ENCODE assay signal across 10 mouse cellular contexts in genomic region chr10:85214847-85215246, GRCm38 (mm10). TPM values are rescaled to one million over a fixed set of nuclear protein-coding genes. Genes with fewer than 3 reads are reported as not detected.
DNase-seq lines count a peak whose midpoint lies in the region; ATAC-seq and TF ChIP-seq lines count a peak whose summit lies in the region.
"Had no signal": no experiment of that assay in that cellular context is flagged by ENCODE, and none has a peak within 500 bp of the region (broad histone marks: within the 10 kb centered on the region; RNA-seq: fewer than 3 reads in every experiment).

No protein-coding gene starts in this region.

- 0 out of 2 replicates have a peak, but pooled peaks have one; percentile 13 for TF ChIP-seq CTCF in liver, postnatal 0 days (IDR thresholded peaks at IDR 0.05; ENCODE audit: low read depth)

- ATAC-seq in forebrain, embryonic 14.5 days = peak; percentile 29; the same call in 1 of the 2 replicates
- no peak for ATAC-seq in forebrain, embryonic 12.5 days (ENCODE audit: low FRiP score)
- no peak for ATAC-seq in liver, postnatal 0 days
- no peak for ATAC-seq in liver, embryonic 12.5 days
- ATAC-seq in neural tube, embryonic 14.5 days (ENCODE audit: low read depth) = peak; percentile 71; the same call in 1 of the 2 replicates

- no peaks in the 10 kb centered on the region for H3K36me3 ChIP-seq in forebrain, embryonic 14.5 days (ENCODE audit: control insufficient read depth, insufficient read depth, low read length)
- H3K36me3 ChIP-seq in forebrain, embryonic 12.5 days (replicated peaks) = no peaks in the 10 kb centered on the region
- H3K36me3 ChIP-seq in liver, postnatal 0 days (replicated peaks; ENCODE audit: insufficient read depth, low read length) = no peaks in the 10 kb centered on the region
- no peaks in the 10 kb centered on the region for H3K36me3 ChIP-seq in liver, embryonic 12.5 days
- H3K36me3 ChIP-seq in neural tube, embryonic 14.5 days (ENCODE audit: control insufficient read depth, insufficient read depth, low read length) = no peaks in the 10 kb centered on the region
- H3K36me3 ChIP-seq: embryonic facial prominence, embryonic 12.5 days; heart, embryonic 10.5 days had no signal

- WGBS in forebrain, embryonic 14.5 days = 69% methylated on average over 5 of the region's 5 CpGs
- WGBS in forebrain, embryonic 12.5 days = 79% methylated on average over 5 of the region's 5 CpGs
- 63% methylated on average over 5 of the region's 5 CpGs for WGBS in liver, postnatal 0 days (ENCODE audit: insufficient replicate concordance)
- 55% methylated on average over 5 of the region's 5 CpGs for WGBS in liver, embryonic 12.5 days (ENCODE audit: insufficient replicate concordance)
- WGBS in neural tube, embryonic 14.5 days = 71% methylated on average over 5 of the region's 5 CpGs

- intact Hi-C loops in gastrocnemius, postnatal 14 days (cut with DNase I; ENCODE audit: low total_unique reads) = no loop called here
- intact Hi-C loops in heart, postnatal 36 days (cut with DNase I) = no loop called here

- no peak overlapping the region for H3K4me3 ChIP-seq in forebrain, embryonic 14.5 days (ENCODE audit: low read depth, low read length)
- no peak overlapping the region for H3K4me3 ChIP-seq in forebrain, embryonic 12.5 days (replicated peaks)
- no peak overlapping the region for H3K4me3 ChIP-seq in liver, postnatal 0 days (ENCODE audit: low read depth, low read length)
- no peak overlapping the region for H3K4me3 ChIP-seq in liver, embryonic 12.5 days
- H3K4me3 ChIP-seq in neural tube, embryonic 14.5 days (ENCODE audit: low read depth, low read length) = no peak overlapping the region
- H3K4me3 ChIP-seq: embryonic facial prominence, embryonic 12.5 days; heart, embryonic 10.5 days had no signal

- H3K27me3 ChIP-seq in forebrain, embryonic 14.5 days (replicated peaks; ENCODE audit: control insufficient read depth, insufficient read depth, low read length) = no peaks in the 10 kb centered on the region
- H3K27me3 ChIP-seq in forebrain, embryonic 12.5 days = no peaks in the 10 kb centered on the region
- H3K27me3 ChIP-seq in liver, postnatal 0 days (ENCODE audit: insufficient read depth, low read length) = no peaks in the 10 kb centered on the region
- no peaks in the 10 kb centered on the region for H3K27me3 ChIP-seq in liver, embryonic 12.5 days (replicated peaks)
- no peaks in the 10 kb centered on the region for H3K27me3 ChIP-seq in neural tube, embryonic 14.5 days (ENCODE audit: control insufficient read depth, insufficient read depth, low read length)
- H3K27me3 ChIP-seq: embryonic facial prominence, embryonic 12.5 days had no signal

- no peaks in the 10 kb centered on the region for H3K9me3 ChIP-seq in forebrain, embryonic 14.5 days (replicated peaks; ENCODE audit: control insufficient read depth, low read length)
- peaks cover 4% of the 10 kb centered on the region for H3K9me3 ChIP-seq in forebrain, embryonic 12.5 days
- no peaks in the 10 kb centered on the region; the same call in 1 of the 2 replicates for H3K9me3 ChIP-seq in liver, postnatal 0 days (ENCODE audit: low read length)
- H3K9me3 ChIP-seq in liver, embryonic 12.5 days (replicated peaks) = peaks cover 9% of the 10 kb centered on the region
- H3K9me3 ChIP-seq in neural tube, embryonic 14.5 days (ENCODE audit: control insufficient read depth, low read length) = no peaks in the 10 kb centered on the region
- H3K9me3 ChIP-seq: embryonic facial prominence, embryonic 12.5 days had no signal

- H3K9ac ChIP-seq in forebrain, embryonic 14.5 days (ENCODE audit: low read length) = no peak overlapping the region
- H3K9ac ChIP-seq in forebrain, embryonic 12.5 days = no peak overlapping the region
- no peak overlapping the region for H3K9ac ChIP-seq in liver, postnatal 0 days (replicated peaks)
- H3K9ac ChIP-seq in liver, embryonic 12.5 days = no peak overlapping the region
- H3K9ac ChIP-seq in neural tube, embryonic 14.5 days (replicated peaks; ENCODE audit: low read depth, low read length) = no peak overlapping the region
- H3K9ac ChIP-seq: embryonic facial prominence, embryonic 12.5 days had no signal

- no peak overlapping the region for H3K4me2 ChIP-seq in forebrain, embryonic 14.5 days (ENCODE audit: low read length)
- no peak overlapping the region for H3K4me2 ChIP-seq in forebrain, embryonic 12.5 days
- H3K4me2 ChIP-seq in liver, postnatal 0 days (ENCODE audit: low read depth, low read length) = no peak overlapping the region
- no peak overlapping the region for H3K4me2 ChIP-seq in liver, embryonic 12.5 days
- H3K4me2 ChIP-seq in neural tube, embryonic 14.5 days (ENCODE audit: low read depth, low read length) = no peak overlapping the region
- H3K4me2 ChIP-seq: embryonic facial prominence, embryonic 12.5 days had no signal

- H3K4me1 ChIP-seq in forebrain, embryonic 14.5 days (ENCODE audit: control insufficient read depth, insufficient read depth, low read length) = no peaks in the 10 kb centered on the region
- H3K4me1 ChIP-seq in forebrain, embryonic 12.5 days = no peaks in the 10 kb centered on the region
- no peaks in the 10 kb centered on the region for H3K4me1 ChIP-seq in liver, postnatal 0 days (ENCODE audit: insufficient read depth)
- no peaks in the 10 kb centered on the region for H3K4me1 ChIP-seq in liver, embryonic 12.5 days
- no peaks in the 10 kb centered on the region for H3K4me1 ChIP-seq in neural tube, embryonic 14.5 days (ENCODE audit: control insufficient read depth, insufficient read depth, low read length)
- H3K4me1 ChIP-seq: embryonic facial prominence, embryonic 12.5 days; heart, embryonic 10.5 days had no signal

- TF ChIP-seq EP300 in liver, postnatal 0 days (IDR thresholded peaks at IDR 0.05; ENCODE audit: low read depth) = no peak

- no peak overlapping the region for H3K27ac ChIP-seq in forebrain, embryonic 14.5 days (ENCODE audit: low read depth, low read length)
- H3K27ac ChIP-seq in forebrain, embryonic 12.5 days = no peak overlapping the region
- H3K27ac ChIP-seq in liver, postnatal 0 days (ENCODE audit: low read depth) = no peak overlapping the region
- no peak overlapping the region for H3K27ac ChIP-seq in liver, embryonic 12.5 days
- no peak overlapping the region for H3K27ac ChIP-seq in neural tube, embryonic 14.5 days (ENCODE audit: low read depth, low read length)
- H3K27ac ChIP-seq: embryonic facial prominence, embryonic 12.5 days; heart, embryonic 10.5 days had no signal

- peak; percentile 69 for DNase-seq in forebrain, embryonic 14.5 days (ENCODE audit: low spot score)
- no peak for DNase-seq in liver, postnatal 0 days
- peak; percentile 64 to 67 for DNase-seq in cerebellum, postnatal 14 days
- DNase-seq in gastrocnemius, postnatal 14 days = no peak
- no peak for DNase-seq in heart, postnatal 36 days

RNA-seq across cellular contexts. Expression of gene Cry1, which starts 30.0 kb away (rescaled TPM):
- polyA plus RNA-seq in forebrain, embryonic 14.5 days (2014; fragmentation: Nextera tagmentation; extraction: Ambion mirVana) = 23.4 and 30.3 TPM in 2 replicates
- 36.0 and 37.4 TPM in 2 replicates for polyA plus RNA-seq in forebrain, embryonic 12.5 days (2016; fragmentation: Nextera tagmentation; extraction: Ambion mirVana)
- polyA plus RNA-seq in liver, postnatal 0 days (2015; fragmentation: Nextera tagmentation; extraction: Ambion mirVana) = 8.2 and 9.4 TPM in 2 replicates
- 12.3 and 12.7 TPM in 2 replicates for polyA plus RNA-seq in liver, embryonic 12.5 days (2016; fragmentation: Nextera tagmentation; extraction: Ambion mirVana)
- 33.0 and 40.3 TPM in 2 replicates for polyA plus RNA-seq in neural tube, embryonic 14.5 days (2014; fragmentation: Nextera tagmentation; extraction: Ambion mirVana)
- total RNA-seq in gastrocnemius, postnatal 14 days (2021) = 10 to 100 TPM; 10.9 to 11.0 TPM
- total RNA-seq in heart, postnatal 36 days (2021) = 10 to 100 TPM in 1 of 2 experiments, 1 to 10 TPM in 1; 9.0 to 11.3 TPM

Comparison
In these comparisons a context has a peak if more than half of its experiments do, and no peak if none do; other contexts are left out.
1. ATAC-seq: peak in forebrain, embryonic 14.5 days (single experiment) and neural tube, embryonic 14.5 days (single experiment); none in forebrain, embryonic 12.5 days (single experiment), liver, postnatal 0 days (single experiment) and liver, embryonic 12.5 days (single experiment).
2. DNase-seq: peak in forebrain, embryonic 14.5 days (single experiment) and cerebellum, postnatal 14 days (2 of 2); none in liver, postnatal 0 days (single experiment), gastrocnemius, postnatal 14 days (single experiment) and heart, postnatal 36 days (0 of 2).